Mouse (Mus musculus): ENCODE results near the gene Six5.

Six5 gene

GRCm38 (mm10) chr7:19096421-19096976 lies 2.1 kb downstream of the Six5 start:
- DNase-seq (ENCODE audit: low spot score) = no peak

DNA sequence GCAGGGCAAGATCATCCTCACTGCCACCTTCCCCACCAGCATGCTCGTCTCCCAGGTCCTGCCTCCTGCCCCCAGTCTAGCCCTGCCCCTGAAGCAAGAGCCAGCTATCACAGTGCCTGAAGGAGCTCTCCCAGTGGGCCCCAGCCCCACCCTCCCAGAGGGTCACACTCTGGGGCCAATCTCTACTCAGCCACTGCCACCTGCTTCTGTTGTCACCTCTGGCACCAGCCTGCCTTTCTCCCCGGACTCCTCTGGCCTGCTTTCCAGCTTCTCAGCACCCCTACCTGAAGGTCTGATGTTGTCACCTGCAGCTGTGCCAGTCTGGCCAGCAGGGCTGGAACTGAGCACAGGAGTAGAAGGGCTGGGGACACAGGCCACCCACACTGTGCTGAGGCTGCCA lies 2.8 kb downstream of the Six5 start:
- no peak for DNase-seq (ENCODE audit: low spot score)

- no peak for DNase-seq (ENCODE audit: low spot score)
Observed at GRCm38 (mm10) chr7:19097863-19098262, 3.5 kb downstream of the Six5 start.

DNA sequence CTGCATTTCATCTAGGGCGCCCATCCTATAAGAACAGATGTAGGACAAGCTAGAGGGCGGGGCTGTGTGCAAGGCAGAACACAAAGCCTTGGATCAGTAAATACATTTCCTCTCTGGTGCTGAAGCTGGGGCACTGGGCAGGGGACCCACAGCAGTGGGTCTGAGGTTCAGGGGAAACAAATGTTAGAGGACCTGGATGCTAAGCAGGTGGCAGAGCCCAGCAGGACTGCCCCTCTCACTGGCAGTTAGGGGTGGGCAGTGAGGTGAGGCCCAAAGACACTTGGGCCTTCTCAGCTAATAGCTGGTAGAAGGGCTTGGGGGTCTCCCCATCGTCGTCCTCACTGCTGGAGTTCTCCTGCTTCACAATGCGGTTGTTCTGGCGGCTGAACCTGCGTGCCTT lies 4.4 kb downstream of the Six5 start:
- no peak for DNase-seq (ENCODE audit: low spot score)

DNA sequence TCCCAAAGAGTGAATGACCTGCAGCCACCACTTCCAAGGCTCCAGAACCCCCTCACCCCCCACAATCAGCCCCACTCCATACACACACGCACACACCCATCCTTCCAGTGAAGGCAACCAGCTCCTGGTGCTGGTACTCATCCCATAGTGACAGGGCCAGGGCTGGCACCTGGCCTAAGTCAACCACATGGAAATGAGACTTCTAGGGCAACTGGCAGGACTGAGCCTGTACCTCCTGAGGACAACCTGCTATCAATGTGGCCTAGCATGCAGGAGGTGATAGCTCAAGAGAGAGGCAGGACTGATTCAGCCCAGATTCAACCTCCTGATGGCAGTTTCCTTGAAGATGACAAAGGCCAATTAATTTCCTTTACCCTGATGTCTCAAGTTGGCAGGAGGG lies 5.9 kb downstream of the Six5 start:
- no peak for DNase-seq (ENCODE audit: low spot score)

GRCm38 (mm10) chr7:19103741-19104140 lies 9.3 kb downstream of the Six5 start:
- DNase-seq (ENCODE audit: low spot score) = no peak

DNA sequence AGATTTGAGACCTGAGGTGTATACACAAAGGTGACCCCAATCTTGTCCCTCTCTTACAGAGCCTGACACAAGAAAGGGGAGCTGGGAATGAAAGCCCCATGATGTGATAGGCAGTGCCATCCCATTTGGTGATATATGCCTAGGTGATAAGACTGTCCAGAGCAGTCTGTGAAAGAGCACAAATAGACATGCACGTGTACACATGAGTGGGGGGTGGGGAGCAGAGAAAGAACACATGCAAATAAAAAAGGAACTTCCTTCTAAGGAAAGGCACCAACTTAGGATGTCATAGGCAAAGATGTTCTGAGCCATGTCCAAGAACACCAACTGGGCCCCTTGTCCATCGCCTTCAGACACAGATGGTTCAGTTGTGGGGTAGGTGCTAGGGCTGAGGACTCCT lies 10.1 kb downstream of the Six5 start:
- no peak for DNase-seq (ENCODE audit: low spot score)

- no peak for DNase-seq (ENCODE audit: low spot score)
Observed at GRCm38 (mm10) chr7:19107436-19107835, 13.0 kb downstream of the Six5 start.

- no peak for DNase-seq (ENCODE audit: low spot score)
Observed at GRCm38 (mm10) chr7:19109565-19109964, 15.2 kb downstream of the Six5 start.

DNA sequence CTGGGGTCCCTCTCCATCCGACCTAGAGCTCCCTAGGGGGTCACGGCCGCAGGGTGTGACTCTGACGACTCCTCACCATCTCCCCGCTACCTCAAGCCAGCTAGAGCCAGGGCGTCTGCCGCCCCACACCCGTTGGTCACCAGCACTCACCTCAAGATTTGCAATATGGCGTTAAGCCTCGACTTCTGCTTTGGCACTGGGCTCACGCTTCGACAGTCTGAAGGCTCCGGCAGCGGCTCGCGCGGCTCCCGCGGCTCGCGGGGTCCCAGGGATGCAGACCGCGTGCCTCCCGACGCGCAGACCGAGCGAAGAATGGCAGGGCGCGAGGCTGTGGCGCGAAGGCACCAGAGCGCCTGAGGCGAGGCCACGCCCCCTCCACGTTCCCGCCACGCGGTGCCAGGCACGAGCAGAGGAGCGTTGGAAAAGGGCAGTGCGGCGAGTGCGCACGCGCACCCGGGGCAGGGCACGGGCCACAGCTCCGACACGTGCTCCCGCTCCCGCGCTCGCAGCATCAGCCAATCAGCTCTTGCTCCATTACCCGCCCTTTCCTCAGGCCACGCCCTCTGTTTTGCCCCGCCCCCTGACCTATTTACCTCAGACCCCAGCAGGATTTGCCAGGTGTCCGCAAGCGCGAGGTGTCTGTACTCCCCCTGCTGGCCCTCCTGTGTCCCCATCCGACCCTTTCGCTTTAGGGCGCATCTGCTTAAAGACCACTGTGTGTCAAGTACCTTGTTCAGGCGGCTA lies 23.8 kb downstream of the Six5 start, which contains the start of gene Gm4969:
Gm4969 (minus strand) TSS at position 341 of the 744 bp plus-strand sequence.
- DNase-seq (ENCODE audit: low spot score) = peak; percentile 50

- no peak for DNase-seq (ENCODE audit: low spot score)
Observed at GRCm38 (mm10) chr7:19119083-19119482, 24.7 kb downstream of the Six5 start.

GRCm38 (mm10) chr7:19119631-19120429 lies 25.4 kb downstream of the Six5 start, which contains the start of gene Fbxo46:
Fbxo46 (plus strand) TSS chr7:19119859.
- peak; percentile 79 for DNase-seq (ENCODE audit: low spot score)

DNA sequence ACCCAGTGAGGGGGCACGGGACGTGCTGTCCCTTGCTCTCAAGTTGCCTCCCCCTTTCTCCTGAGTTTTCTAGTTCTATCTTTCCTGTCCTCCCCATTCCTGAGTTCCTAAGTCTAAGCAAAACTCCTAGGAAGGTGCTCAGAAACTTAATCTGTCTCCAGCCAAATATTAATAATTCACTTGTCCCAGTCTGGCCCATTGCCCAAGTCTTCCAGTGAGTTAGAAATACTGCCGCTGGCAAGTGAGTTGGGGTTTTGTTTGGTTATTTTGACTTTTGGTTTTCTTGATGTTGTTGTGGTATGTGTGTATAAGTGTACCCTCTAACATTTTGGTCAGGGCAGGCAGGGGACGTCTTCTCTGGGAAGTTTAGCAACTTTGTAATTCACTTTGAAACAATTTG lies 27.3 kb downstream of the Six5 start:
- no peak for DNase-seq (ENCODE audit: low spot score)

DNA sequence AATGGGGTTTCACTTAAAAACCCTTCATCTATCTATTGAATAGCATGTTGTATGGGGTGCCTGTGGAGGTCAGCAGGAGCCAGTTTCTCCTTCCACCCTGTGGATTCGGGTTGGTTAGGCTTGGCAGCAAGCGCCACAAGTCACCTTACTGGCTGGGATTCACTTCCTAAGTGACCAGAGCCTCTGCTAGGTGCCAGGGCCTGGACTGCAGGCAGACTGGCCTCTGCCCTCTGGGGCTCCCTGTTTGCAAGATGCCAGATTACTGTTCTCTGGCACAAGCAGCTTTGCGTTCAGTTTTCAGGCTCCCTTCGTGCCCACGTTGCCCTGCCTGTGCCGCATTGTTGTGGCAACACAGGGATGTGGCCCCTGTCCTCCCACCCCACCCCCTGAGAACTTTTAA lies 30.3 kb downstream of the Six5 start:
- DNase-seq (ENCODE audit: low spot score) = no peak

- DNase-seq (ENCODE audit: low spot score) = no peak
Observed at GRCm38 (mm10) chr7:19127744-19128143, 33.4 kb downstream of the Six5 start.

DNA sequence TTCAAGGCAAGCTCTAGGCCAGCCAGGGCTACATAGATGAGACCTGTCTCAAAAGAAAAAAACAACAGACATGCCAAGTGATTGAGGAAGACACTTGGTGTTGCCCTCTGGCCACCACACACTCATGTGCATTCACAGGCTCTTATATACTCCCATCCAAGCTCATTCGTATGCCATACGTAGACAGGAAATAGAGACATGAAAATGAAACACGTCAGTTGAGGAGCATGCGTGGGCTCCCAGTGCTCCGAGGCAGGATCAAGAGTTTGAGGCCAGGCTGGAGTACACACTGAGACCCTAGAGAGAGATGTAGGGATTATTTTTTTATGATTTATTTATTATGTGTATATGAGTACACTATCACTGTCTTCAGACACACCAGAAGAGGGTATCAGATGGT lies 35.0 kb downstream of the Six5 start:
- DNase-seq (ENCODE audit: low spot score) = no peak

GRCm38 (mm10) chr7:19130657-19131056 lies 36.3 kb downstream of the Six5 start:
- DNase-seq (ENCODE audit: low spot score) = no peak

DNA sequence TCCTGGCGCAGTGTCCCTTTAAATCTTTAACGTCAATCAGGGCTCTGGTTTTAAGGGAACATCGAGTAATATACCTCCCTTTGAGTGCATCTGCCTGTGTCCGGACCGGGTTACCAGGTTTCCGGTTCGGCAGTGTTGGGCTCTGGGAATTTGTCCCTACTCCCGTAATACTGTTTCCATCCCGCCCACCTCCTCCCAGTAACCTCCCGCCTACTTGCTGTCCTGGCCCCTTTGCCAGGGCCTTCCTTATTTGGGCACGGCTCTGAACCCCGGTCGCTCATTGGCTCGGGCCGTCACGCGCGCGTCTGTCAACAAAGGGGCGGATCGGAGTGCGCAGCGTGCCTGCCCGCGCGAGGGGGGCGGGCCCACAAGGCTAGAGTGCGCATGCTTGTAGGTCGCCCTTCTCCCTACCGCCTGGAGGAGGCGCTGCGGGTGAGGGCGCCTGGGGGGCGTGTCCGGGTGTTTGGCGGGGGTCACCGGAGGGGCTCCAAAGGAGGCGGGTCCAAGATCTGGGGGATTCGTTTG lies 37.0 kb downstream of the Six5 start:
- DNase-seq (ENCODE audit: low spot score) = peak; percentile 95

DNA sequence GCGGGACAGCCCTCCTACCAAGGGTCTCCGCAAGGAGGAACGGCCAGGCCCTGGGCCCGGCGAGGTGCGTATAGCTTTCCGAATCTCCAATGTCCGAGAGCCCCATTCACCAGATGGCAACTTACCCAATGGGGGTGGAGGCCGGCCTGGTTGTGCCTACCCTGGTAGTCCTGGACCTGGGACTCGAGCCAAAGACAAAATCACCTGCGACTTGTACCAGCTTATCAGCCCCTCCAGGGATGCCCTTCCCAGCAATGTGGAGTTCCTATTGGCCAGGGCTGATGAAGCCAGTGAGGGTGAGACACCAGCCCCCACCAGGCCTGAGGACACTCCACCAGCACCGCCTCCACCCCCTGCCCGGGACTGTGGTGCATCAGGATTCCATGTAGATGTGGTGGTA lies 41.8 kb downstream of the Six5 start:
- DNase-seq (ENCODE audit: low spot score) = no peak

DNA sequence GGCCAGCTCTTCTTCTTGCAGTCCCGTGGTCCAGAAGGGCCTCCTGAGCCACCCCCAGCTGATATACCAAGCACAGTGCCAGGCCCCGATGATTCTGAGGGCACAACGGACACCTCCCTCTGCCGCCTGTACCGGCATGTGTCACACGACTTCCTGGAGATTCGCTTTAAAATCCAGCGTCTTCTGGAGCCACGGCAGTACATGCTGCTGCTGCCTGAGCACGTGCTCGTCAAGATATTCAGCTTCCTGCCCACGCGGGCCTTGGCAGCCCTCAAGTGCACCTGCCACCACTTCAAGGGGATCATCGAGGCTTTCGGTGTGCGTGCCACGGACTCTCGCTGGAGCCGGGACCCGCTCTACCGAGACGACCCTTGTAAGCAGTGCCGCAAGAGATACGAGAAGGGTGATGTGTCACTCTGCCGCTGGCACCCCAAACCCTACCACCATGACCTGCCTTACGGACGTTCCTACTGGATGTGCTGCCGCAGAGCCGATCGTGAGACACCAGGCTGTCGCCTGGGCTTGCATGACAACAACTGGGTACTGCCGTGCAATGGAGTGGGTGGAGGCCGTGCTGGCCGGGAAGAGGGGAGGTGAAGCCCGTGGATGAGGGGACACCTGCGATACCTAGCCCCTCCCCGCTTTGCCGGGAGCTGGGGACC lies 42.4 kb downstream of the Six5 start:
- no peak for DNase-seq (ENCODE audit: low spot score)

DNA sequence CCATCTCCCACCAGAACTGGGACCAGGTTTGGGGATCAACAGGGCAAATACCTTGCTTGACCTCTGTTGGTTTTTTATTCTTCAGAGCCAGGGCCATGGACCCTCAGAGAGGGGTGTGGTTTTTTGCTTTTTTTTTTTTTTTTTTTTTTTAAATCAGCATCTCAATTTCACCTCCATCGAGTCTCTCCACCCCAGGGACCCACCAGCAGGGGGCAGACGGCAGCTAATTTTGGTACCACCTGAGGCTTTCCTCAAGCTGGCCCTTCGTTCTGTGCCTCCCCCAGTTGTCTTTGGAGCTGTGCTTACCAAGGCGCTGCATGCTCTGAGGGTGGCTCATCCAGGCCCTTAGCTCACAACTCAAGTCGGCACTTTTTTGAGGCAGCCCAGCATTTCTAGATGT lies 43.0 kb downstream of the Six5 start:
- peak; percentile 53 for DNase-seq (ENCODE audit: low spot score)

- DNase-seq (ENCODE audit: low spot score) = no peak
Observed at GRCm38 (mm10) chr7:19146793-19147192, 52.4 kb downstream of the Six5 start.

Measured in urinary bladder, postnatal 25 days (tissue).